Mouse (Mus musculus) adrenal gland, postnatal 4 days (tissue): ENCODE data around the gene Mlc1. TPM values are rescaled to one million over a fixed set of nuclear protein-coding genes. Genes with fewer than 3 reads are reported as not detected.

ENCODE experiments used
- DNase-seq, 2 experiments: peaks; one replicate each; pipeline ENCODE4 v3.0.0; 2021 to 2022; ENCODE audit warnings: low spot score in 2 of 2, mixed read lengths in 2 of 2
- long read RNA-seq, 2 experiments: library from polyadenylated mRNA; stranded (forward); transcript quantifications; one replicate each; pipeline ENCODE4 v2.0.0; 2021
- total RNA-seq, 2 experiments: library from RNA; stranded (reverse); gene quantifications; 2 replicates each; pipeline ENCODE4 v1.2.3; 2021

The Mlc1 gene
- under 1 TPM in 1 of 2 experiments, not detected in 1; 0.17 TPM for total RNA-seq
- long read RNA-seq, experiment 1, result 0 reads
- long read RNA-seq, experiment 2, result 0 reads

- DNase-seq, result no peak
Measured at GRCm38 (mm10) chr15:88978281-88979137, at the start of gene Mlc1. TSS of gene Mlc1 (minus strand) at chr15:88979007.

GRCm38 (mm10) chr15:89020492-89020891 lies 41.7 kb upstream of the Mlc1 start:
- no peak for DNase-seq

GRCm38 (mm10) chr15:89020085-89020484 lies 41.3 kb upstream of the Mlc1 start:
- DNase-seq, result no peak

- DNase-seq, result no peak
Measured at GRCm38 (mm10) chr15:89016722-89017121, 37.9 kb upstream of the Mlc1 start.

GRCm38 (mm10) chr15:89007781-89008180 lies 29.0 kb upstream of the Mlc1 start:
- DNase-seq, result no peak

GRCm38 (mm10) chr15:89007002-89007401 lies 28.2 kb upstream of the Mlc1 start:
- no peak for DNase-seq

- no peak for DNase-seq
Measured at GRCm38 (mm10) chr15:89001245-89001644, 22.4 kb upstream of the Mlc1 start.

GRCm38 (mm10) chr15:89000367-89000766 lies 21.6 kb upstream of the Mlc1 start:
- DNase-seq, result no peak

- no peak for DNase-seq
Measured at GRCm38 (mm10) chr15:88999124-88999523, 20.3 kb upstream of the Mlc1 start.

GRCm38 (mm10) chr15:88998636-88999035 lies 19.8 kb upstream of the Mlc1 start:
- DNase-seq, result no peak

- no peak for DNase-seq
Measured at GRCm38 (mm10) chr15:88989236-88989635, 10.4 kb upstream of the Mlc1 start.

- no peak for DNase-seq
Measured at GRCm38 (mm10) chr15:88982534-88983079, 3.8 kb upstream of the Mlc1 start, which contains the start of gene Mov10l1. TSS of gene Mov10l1 (plus strand) at chr15:88982909.

GRCm38 (mm10) chr15:88979138-88979446 lies 285 bp upstream of the Mlc1 start:
- DNase-seq, result no peak

GRCm38 (mm10) chr15:88972300-88972699 lies 6.5 kb downstream of the Mlc1 start:
- no peak for DNase-seq

- DNase-seq, result no peak
Measured at GRCm38 (mm10) chr15:88964070-88964578, 14.7 kb downstream of the Mlc1 start.

- DNase-seq, result no peak
Measured at GRCm38 (mm10) chr15:88957522-88957921, 21.3 kb downstream of the Mlc1 start.

- no peak for DNase-seq
Measured at GRCm38 (mm10) chr15:88955342-88955741, 23.5 kb downstream of the Mlc1 start.

- no peak for DNase-seq
Measured at GRCm38 (mm10) chr15:88954368-88955072, 24.3 kb downstream of the Mlc1 start, which contains the start of gene Ttll8. TSS of gene Ttll8 (minus strand) at chr15:88954418.

- no peak for DNase-seq
Measured at GRCm38 (mm10) chr15:88951246-88951645, 27.6 kb downstream of the Mlc1 start.

GRCm38 (mm10) chr15:88946851-88947250 lies 32.0 kb downstream of the Mlc1 start:
- DNase-seq, result no peak

GRCm38 (mm10) chr15:88943896-88944551 lies 34.8 kb downstream of the Mlc1 start:
- no peak for DNase-seq
